Mouse (Mus musculus) embryonic stem cell, embryonic (primary cell): ENCODE measurements around the gene Ctss.

Source experiments
- CTCF ChIA-PET, 4 experiments: fragments of 300-600 bp in 2 of 4; fragments of 350-600 bp in 2 of 4; sonication (Branson Sonifier 250); formaldehyde crosslinking; loops; one replicate each; lab custom pipeline; 2022; ENCODE audit warnings: inconsistent platforms in 2 of 4; lab: Charles Lee
- POLR2A ChIA-PET, 4 experiments: fragments of 300-600 bp in 2 of 4; fragments of 350-600 bp in 2 of 4; sonication (Branson Sonifier 250); formaldehyde crosslinking; loops; one replicate each; lab custom pipeline; 2022; ENCODE audit warnings: antibody characterized with exemption in 4 of 4, inconsistent platforms in 1 of 4; lab: Charles Lee

The Ctss gene

DNA sequence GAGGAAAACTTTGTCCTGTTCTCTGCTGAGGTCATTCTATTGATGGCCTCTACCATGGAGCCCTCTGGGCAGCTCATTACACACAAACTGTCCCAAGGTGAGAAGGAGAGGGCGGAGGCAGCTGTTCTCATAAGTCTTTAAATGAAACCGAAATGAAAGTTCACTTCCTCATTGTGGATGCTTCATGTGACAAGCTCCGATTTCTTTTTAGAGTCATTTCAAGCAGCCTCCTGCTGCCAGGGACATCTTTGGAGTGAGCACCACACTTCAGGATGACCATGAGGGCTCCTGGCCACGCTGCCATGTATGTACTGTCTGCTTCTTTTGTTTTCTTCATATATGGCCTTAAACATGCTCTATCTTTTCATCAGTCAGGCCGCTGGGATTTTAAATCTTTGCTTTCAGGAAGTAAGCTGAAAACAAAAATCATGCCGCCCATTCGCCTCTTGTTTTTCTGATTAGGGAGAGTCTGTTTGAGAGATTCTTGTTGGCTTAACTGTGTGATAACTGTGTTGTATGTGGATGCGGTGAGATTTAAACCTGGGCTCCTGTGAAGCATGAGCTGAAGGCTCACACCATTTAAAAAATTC is at the start of gene Ctss:
Ctss (plus strand) TSS at position 165 of the 590 bp plus-strand sequence.
- POLR2A ChIA-PET = interaction anchor here in 1 of 4 experiments (0.6 to 1.7 kb wide), 4 partner anchors 9 to 98 kb away, joined by 3 to 7 read pairs (median 4); partner anchors contain the start of gene Ensa
- CTCF ChIA-PET = interaction anchor here in 3 of 4 experiments (0.6 to 1.7 kb wide), 4 partner anchors 9 to 216 kb away, joined by 3 to 8 read pairs (median 4); no protein-coding TSS in a partner anchor

DNA sequence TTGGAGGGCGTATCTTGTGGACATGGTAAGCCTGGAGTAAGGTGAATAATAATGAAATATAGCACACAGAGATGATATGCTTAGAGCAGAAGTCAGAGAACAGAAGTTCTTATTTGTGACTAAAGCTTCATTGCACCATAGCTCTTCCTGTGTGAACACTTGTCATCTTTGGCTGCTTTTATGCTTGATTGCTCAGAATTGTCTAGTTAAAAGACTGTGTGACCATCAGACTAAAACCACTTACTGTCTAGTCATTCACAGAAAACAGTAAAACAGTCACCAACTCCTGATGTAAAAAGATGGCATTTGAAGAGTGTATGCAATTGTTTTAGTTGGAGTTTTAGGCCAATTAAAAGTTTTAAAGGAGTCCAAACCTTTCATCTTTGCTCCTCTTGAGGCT is 47.6 kb upstream of the Ctss start:
- ChIA-PET POLR2A (no interaction called here), CTCF (no interaction called here)

DNA sequence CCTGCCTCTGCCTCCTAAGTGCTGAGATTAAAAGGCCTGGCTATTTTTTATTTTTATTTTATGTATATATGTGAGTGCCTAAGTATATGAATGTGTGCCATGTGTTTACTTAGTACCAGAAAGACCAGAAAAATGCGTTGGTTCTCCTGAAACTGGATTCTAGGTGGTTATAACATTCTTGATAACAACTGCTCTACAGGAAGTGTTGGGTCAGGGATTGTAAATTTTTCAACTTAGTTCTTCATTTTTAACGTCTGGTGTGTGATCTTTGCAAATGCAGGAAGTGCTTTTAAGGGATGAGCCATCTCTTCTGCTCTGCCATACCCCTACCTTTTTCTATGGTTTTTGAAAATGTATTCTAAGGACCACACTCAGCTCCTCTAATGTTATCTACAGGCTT is 40.2 kb upstream of the Ctss start:
- CTCF ChIA-PET = interaction anchor here in 2 of 4 experiments (0.7 kb wide), 2 partner anchors 31 to 176 kb away, joined by 3 read pairs; no protein-coding TSS in a partner anchor
- POLR2A ChIA-PET = interaction anchor here in 1 of 4 experiments (0.7 kb wide), 1 partner anchor 15 kb away, joined by 3 read pairs; no protein-coding TSS in a partner anchor

- CTCF ChIA-PET = interaction anchor here in 1 of 4 experiments (0.5 kb wide), 1 partner anchor 145 kb away, joined by 8 read pairs; no protein-coding TSS in a partner anchor
These were observed 37.9 kb upstream of the Ctss start for GRCm38 (mm10) chr3:95488679-95489078.

GRCm38 (mm10) chr3:95490238-95490637 is 36.3 kb upstream of the Ctss start:
- CTCF ChIA-PET = interaction anchor here in 1 of 4 experiments (1.7 kb wide), 1 partner anchor 186 kb away, joined by 4 read pairs; no protein-coding TSS in a partner anchor
- POLR2A ChIA-PET = interaction anchor here in 2 of 4 experiments (0.9 to 1.2 kb wide), 2 partner anchors 10 kb away, joined by 3 to 4 read pairs; no protein-coding TSS in a partner anchor

More at GRCm38 (mm10) chr3:95488679-95489078, 37.9 kb upstream of the Ctss start:
- POLR2A ChIA-PET = no interaction called here

DNA sequence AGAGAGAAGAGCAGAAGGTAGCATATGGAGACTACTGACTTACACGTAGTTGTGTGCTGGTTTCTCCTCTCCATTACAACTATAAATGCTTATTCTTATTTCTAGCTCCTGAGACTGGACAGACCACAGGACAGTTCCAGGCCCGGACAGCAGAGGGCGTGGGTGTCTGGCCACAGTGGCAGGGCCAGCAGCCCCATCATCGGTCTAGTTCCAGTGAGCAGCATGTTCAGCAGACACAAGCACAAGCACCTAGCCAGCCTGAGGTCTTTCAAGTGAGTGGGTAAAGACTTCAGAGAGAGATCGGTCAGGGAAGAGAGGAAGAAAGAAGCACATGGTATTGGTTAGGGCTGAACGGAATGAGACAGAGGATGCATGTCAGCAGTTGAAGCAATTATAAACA is 32.2 kb upstream of the Ctss start:
- CTCF ChIA-PET = interaction anchor here in 3 of 4 experiments (0.5 to 1.7 kb wide), 9 partner anchors 20 to 296 kb away, joined by 3 to 7 read pairs (median 3); partner anchors contain the start of gene Golph3l (in 1 of the 3)
- POLR2A ChIA-PET = interaction anchor here in 2 of 4 experiments (0.6 to 1.0 kb wide), 4 partner anchors 27 to 546 kb away, joined by 3 read pairs; partner anchors contain the start of gene Golph3l (in 1 of the 2)

- CTCF ChIA-PET = interaction anchor here in 1 of 4 experiments (0.5 kb wide), 1 partner anchor 189 kb away, joined by 3 read pairs; no protein-coding TSS in a partner anchor
- POLR2A ChIA-PET = interaction anchor here in 1 of 4 experiments (1.3 kb wide), 1 partner anchor 46 kb away, joined by 3 read pairs; no protein-coding TSS in a partner anchor
These were observed 28.4 kb upstream of the Ctss start for GRCm38 (mm10) chr3:95498229-95498628.

DNA sequence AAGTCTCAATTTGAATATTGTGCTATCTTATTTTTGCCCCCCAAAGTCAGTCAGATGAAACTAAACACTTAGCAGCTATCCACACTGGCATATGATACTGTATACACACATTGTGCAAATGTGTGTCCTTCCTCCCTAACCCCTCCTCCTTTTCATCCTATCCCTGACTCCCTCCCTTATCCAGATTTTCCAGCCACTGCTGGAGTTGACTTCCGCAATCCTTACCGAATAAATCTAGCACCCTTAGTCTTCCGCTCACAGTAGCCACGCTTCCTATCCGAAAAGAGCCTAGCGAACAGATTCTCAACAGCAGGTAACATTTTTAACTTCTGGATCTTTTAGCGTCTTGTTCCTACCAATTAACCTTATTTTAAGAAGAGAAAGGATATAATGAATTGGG is 27.6 kb upstream of the Ctss start, which contains the start of gene Ctsk:
Ctsk (plus strand) TSS at position 233 of the 400 bp plus-strand sequence.
- ChIA-PET POLR2A (interaction anchor here in 2 of 4 experiments (0.6 to 1.3 kb wide), 3 partner anchors 17 to 47 kb away, joined by 3 to 4 read pairs (median 3); no protein-coding TSS in a partner anchor), CTCF (no interaction called here)

DNA sequence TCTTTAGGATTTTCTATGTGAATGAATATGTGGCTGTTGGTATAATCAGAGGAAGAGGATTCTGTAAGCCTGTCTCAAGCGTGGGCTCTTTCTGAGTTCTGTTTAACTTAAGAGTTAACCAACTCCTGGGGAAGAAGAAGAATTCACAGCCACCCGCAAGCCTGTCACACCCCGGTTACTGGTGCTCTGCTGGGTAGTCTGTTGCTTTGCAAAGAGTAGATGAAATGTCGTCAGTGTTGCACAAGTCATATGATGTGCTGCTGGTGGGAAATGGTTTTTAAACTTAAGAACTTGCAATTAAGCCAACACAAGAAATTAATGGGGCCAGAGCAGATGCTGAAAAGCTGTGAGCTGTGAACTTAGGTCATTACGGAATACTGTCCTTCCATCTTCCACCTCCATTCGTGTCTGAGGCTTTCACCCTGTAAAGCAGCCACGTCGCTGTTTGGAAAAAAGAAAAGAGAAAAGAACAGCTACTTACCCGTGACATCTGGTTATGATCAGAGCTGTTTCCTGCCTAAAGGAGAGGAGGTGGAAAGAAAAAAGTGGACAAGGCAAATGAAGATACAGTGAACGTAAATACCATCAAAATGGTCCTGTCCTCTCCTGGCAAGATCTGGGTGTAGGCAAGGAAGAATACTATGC is 27.0 kb upstream of the Ctss start:
- ChIA-PET CTCF (interaction anchor here in 1 of 4 experiments (1.1 to 1.5 kb wide), 2 partner anchors 17 to 18 kb away, joined by 3 to 5 read pairs; no protein-coding TSS in a partner anchor), POLR2A (interaction anchor here in 2 of 4 experiments (0.6 to 1.5 kb wide), 6 partner anchors 18 to 319 kb away, joined by 3 to 6 read pairs (median 4); partner anchors contain the start of gene Rprd2 (in 1 of the 2))

DNA sequence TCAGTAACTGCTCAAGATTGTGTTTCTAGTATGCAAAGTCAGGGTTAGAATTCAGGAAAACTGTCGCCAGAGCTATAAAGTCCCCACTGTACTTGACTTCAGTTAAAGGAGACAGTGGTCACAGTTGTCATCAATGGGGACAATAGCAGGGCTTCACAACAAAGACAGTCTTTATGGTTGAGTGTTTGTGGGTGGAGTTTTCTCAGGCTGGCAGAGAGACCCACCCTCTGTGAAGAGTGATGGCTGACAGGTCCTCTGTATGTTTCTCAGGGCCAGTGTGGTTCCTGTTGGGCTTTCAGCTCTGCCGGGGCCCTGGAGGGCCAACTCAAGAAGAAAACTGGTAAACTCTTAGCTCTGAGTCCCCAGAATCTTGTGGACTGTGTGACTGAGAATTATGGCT is 24.3 kb upstream of the Ctss start:
- POLR2A ChIA-PET = interaction anchor here in 1 of 4 experiments (0.9 to 1.5 kb wide), 2 partner anchors 12 to 16 kb away, joined by 3 to 4 read pairs; no protein-coding TSS in a partner anchor

GRCm38 (mm10) chr3:95509348-95509747 is 17.2 kb upstream of the Ctss start:
- CTCF ChIA-PET = no interaction called here

More for the DNA sequence above, 24.3 kb upstream of the Ctss start:
- CTCF ChIA-PET = interaction anchor here in 2 of 4 experiments (1.0 kb wide), 2 partner anchors 15 kb away, joined by 3 to 4 read pairs; no protein-coding TSS in a partner anchor

DNA sequence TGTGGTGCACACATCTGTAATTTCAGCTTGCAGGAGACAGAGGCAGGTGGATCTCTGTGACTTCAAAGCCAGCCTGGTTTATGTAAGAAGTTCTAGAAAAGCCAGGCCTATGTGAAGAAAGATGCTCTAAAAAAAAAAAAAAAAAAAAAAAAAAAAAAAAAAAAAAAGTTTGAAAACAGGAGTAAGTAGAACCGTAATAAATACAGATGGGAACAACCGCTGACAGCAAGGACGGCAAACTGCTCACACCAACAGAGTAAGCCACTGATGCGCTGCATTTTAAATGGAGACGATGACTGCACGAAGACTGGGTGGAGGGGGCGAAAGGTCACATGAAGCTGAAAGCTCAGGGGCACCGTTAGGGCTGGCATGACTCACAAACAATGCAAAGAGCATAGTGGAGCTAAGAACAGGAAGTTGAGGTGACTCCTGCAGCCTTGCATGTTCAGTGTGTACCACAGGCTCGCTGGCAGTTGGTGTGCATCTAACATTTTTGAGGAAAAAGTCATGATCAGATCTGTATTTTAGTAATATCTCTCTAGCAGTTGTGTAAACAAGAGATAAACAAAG is 14.9 kb upstream of the Ctss start:
- ChIA-PET POLR2A (interaction anchor here in 2 of 4 experiments (0.6 to 1.0 kb wide), 6 partner anchors 12 to 303 kb away, joined by 3 to 4 read pairs (median 3); no protein-coding TSS in a partner anchor), CTCF (no interaction called here)

More at GRCm38 (mm10) chr3:95509348-95509747, 17.2 kb upstream of the Ctss start:
- POLR2A ChIA-PET = interaction anchor here in 1 of 4 experiments (0.6 kb wide), 1 partner anchor 9 kb away, joined by 3 read pairs; no protein-coding TSS in a partner anchor

DNA sequence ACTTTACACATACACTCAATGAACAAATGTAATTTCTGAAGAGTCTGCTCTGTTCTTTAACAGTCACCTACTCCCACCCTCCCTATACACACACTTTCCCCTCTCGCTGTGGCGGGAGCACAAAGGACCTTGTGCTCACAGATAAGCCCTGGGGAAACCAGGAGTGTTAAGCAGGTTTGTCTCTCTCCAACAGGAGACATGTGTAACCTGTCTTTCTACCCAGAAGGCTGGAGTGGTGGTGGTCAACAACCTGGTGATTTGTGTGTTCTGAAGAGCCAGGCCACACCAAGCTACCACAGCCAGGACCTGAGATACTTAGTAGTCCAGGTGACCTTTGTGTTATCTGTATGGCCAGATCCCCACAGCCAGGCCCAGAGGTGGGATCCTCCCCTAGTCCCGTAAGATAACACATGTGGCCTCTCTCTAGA is 10.0 kb upstream of the Ctss start:
- CTCF ChIA-PET = interaction anchor here in 2 of 4 experiments (0.6 to 1.3 kb wide), 4 partner anchors 38 to 291 kb away, joined by 3 to 6 read pairs (median 4); no protein-coding TSS in a partner anchor
- POLR2A ChIA-PET = interaction anchor here in 1 of 4 experiments (0.8 to 1.3 kb wide), 2 partner anchors 72 to 108 kb away, joined by 3 to 4 read pairs; partner anchors contain the start of genes Ensa and Golph3l

- POLR2A ChIA-PET = interaction anchor here in 3 of 4 experiments (0.6 to 1.3 kb wide), 8 partner anchors 9 to 357 kb away, joined by 3 to 4 read pairs (median 4); partner anchors contain the start of genes Golph3l (in 2 of the 3), Arnt (in 1 of the 3), Ctss (in 1 of the 3) and Sema6c (in 1 of the 3)
- CTCF ChIA-PET = interaction anchor here (0.5 to 1.4 kb wide), 35 partner anchors 9 to 389 kb away, joined by 3 to 7 read pairs (median 3); partner anchors contain the start of genes Adamtsl4 (in 1 of the 4), Ctss (in 1 of the 4) and Ensa (in 1 of the 4)
These were observed 9.1 kb upstream of the Ctss start for GRCm38 (mm10) chr3:95517493-95517898.

DNA sequence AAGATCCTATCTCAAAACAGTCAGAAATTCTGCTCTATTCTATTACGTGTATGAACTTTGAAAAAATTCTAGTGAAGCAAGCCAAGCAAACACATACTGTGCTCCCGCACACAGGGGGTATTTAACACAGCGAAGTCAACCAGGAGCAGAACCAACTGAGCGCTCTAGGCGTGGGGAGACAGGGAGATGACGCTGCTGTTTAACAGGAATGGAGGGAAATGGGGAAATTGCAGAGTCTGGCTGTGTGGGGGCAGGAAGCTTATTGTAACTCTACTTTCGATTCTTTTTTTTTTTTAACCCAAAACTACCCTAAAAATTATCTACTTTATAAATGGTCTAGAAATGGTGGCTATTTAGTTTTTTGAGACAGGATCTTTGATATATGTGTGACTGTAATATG is 7.7 kb upstream of the Ctss start:
- ChIA-PET CTCF (interaction anchor here in 2 of 4 experiments (1.0 kb wide), 2 partner anchors 25 to 274 kb away, joined by 3 read pairs; no protein-coding TSS in a partner anchor), POLR2A (interaction anchor here in 2 of 4 experiments (0.6 to 0.9 kb wide), 3 partner anchors 9 to 70 kb away, joined by 3 read pairs; partner anchors contain the start of gene Golph3l (in 1 of the 2))

GRCm38 (mm10) chr3:95519315-95519714 is 7.3 kb upstream of the Ctss start:
- ChIA-PET CTCF (interaction anchor here in 3 of 4 experiments (0.7 to 1.0 kb wide), 3 partner anchors 25 to 274 kb away, joined by 3 read pairs; no protein-coding TSS in a partner anchor), POLR2A (interaction anchor here in 2 of 4 experiments (0.8 to 1.2 kb wide), 4 partner anchors 35 to 346 kb away, joined by 3 to 4 read pairs (median 3); partner anchors contain the start of gene Golph3l (in 1 of the 2))

DNA sequence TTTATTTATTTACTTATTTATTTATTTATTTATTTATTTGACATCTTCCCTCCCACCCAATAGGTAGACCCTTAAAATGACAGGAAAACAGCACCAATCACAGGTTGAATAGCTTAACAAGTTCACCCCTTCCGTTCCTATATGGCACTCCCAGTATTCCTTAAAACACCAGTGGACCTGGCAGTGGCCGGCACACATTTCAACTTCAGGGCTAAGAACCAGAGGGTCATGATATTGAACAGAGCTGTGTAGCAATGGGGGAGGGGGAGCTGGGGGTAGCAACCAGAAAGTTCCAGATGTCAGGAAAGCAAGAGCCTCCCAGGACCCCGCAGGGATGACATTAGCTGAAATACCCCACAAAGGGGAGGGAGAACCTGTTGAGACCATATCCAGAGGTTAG is 6.5 kb upstream of the Ctss start:
- CTCF ChIA-PET = interaction anchor here in 1 of 4 experiments (0.7 kb wide), 1 partner anchor 216 kb away, joined by 3 read pairs; no protein-coding TSS in a partner anchor
- POLR2A ChIA-PET = interaction anchor here in 2 of 4 experiments (0.8 to 1.2 kb wide), 5 partner anchors 16 to 345 kb away, joined by 3 to 5 read pairs (median 3); partner anchors contain the start of gene Golph3l (in 1 of the 2)
